Mouse (Mus musculus): ENCODE measurements around the gene Rasgrp1.
A peak's percentile ranks its signal among the peaks of the same experiment; 100 is the strongest.

The Rasgrp1 gene

DNA sequence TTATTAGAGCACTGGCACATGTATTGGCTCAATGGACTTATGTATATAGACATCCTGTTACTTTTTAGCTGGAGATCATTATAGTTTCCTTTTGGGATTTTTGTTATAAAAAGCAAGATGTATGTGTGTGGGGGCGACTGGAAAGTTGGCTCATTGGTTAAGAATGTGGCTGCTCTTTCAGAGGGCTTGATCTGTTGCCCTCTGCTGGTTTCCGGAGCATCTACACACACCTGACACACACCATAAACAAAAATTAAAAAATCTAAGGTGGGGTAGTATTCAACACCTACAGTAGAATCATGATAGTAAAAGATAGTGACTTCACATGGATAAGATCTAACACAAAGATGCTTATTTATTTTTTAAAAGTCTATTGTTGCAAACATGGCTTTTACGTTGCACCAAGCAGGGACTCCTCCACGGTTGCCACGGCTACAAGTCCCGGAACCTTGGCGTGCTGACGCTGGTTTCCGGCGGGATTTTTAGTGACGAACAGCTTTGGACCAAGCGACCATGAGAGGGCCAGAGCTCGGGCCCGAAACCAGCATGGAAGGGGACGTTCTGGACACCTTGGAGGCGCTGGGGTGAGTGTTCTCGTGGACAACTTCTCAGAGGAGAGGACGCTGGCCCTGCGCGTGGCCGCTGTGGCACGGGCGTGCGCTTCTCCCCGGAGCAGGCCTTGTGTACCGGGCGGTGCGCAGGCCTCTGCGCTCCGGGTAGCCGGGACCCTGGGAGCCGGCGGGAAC lies 93.4 kb downstream of the Rasgrp1 start, which contains the start of gene Fam98b:
Gene Fam98b, plus strand, starts transcription at position 485 of the 746 bp plus-strand sequence.
- DNase-seq (ENCODE audit: low read depth) = peak; percentile 90

DNA sequence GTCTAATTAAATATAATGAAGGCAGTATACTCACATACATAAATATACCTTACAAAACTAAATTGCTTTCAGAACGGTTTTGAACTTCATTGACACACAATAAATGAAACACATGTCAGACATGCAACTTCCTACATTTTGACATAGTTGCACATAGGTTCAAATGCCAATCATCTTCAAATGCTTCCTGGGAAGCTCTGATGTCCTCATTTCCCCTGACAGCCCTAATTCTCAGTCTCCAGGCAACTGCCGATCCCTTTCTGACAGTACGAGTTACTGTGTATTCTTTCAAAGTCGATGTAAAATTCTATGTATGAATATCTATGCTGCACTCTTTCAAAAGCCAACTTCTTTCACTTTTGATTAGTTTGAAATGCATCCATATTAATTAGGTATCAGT lies 100.8 kb downstream of the Rasgrp1 start:
- DNase-seq (ENCODE audit: low read depth) = no peak

DNA sequence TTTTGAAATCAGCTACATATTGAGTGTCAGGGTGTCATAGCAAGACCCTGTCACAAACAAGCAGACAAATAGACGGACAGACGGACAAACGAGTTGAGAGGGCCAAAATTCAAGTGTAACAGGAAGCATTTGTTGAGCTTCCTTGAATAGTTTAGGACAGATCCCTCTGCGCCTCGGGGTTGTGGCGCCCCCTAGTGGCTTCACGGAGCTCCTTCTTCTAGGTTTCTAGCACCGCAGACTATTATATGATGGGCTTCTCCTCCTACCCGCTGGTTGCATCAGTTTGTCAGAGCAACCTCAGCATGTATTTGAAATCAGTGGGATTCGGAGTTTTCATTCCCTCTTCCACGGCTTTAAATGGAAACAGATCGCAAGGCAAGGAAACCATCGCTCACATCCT lies 111.5 kb downstream of the Rasgrp1 start:
- peak; percentile 69 for DNase-seq (ENCODE audit: low read depth)

DNA sequence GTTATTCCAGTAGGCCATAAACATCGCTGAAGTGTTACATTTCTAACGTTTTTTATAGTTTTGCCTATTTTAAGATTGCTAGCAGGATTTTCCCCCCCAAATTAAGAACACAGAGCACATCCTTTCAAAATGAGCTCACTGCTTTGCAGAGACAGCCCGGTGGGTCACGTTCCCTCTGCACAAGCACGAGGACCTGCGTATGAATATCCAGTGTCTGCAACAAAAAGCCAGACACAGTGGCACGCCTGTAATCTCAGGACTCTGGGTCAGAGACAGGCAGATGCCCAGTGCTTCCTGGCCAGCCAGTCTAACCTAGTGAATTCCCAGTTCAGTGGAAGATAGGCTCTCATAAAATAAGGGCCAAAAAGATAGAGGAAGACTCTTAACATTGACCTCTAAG lies 112.5 kb downstream of the Rasgrp1 start:
- DNase-seq (ENCODE audit: low read depth) = no peak
